Mouse (Mus musculus) B cell, adult 2 months (primary cell): ENCODE measurements at regions not wholly inside any gene's neighbourhood (a gene's known extent, or its start where the extent isn't known, plus 50 kb on each side); places are given as distances from the start of the nearest gene placed in this dataset.

Source experiments
- DNase-seq, 2 experiments: peaks; one replicate each; pipeline ENCODE4 v3.0.0; 2022

DNA sequence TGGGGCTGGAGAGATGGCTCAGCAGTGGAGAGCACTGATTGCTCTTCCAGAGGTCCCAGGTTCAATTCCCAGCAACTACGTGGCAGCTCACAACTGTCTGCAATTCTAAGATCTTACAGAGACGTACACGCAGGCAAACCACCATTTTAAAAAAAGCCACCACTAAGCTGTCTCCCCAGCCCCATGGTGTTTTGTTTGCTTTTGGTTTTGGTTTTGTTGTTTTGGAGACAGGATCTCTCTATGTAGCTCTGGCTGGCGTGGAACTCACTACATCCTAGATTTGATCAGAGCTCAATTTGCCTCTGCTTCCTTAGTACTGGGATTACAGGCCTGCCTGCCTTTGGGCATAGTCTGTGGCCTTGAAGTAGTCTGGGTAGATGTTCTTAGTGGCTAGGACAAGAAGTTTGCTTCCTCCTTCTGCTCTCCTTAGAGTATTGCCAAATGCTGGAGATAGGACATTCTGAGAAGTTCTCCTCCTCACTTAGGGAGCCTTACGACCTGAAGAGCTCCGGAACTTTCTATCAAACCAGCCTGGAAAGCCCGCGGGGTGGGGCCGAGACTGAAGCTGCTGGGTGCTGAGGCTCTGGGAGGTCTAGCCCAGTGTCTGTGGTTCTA lies 495.4 kb upstream of the Chrm3 start:
- peak; percentile 5 to 7 for DNase-seq

DNA sequence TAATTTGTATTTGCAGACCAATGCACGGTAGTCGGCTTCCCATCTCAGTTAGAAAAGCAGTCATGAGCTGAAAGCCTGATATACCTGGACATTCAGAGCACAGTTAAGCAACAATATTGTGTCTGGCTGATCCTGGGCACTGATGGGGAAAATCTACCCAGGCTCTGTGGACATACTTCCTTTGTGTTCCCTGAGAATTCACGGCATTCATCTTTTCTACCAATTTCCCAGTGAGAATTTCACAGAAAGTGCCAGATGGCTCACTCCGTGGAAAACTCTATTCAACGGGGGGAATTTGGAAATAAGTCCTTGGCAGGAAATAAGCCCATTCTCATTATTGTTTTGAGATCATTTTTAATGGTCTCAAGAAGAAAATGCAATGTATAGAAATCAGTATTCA lies 484.6 kb upstream of the Chrm3 start:
- no peak for DNase-seq

- no peak for DNase-seq
Measured at GRCm38 (mm10) chr13:10799351-10799913, 438.8 kb upstream of the Chrm3 start.
